ENCODE assay signal across 17 mouse cellular contexts in genomic region chr12:71618466-71618865, GRCm38 (mm10).
DNase-seq lines count a peak whose midpoint lies in the region; ATAC-seq and TF ChIP-seq lines count a peak whose summit lies in the region.
"Had no signal": no experiment of that assay in that cellular context is flagged by ENCODE, and none has a peak within 500 bp of the region (broad histone marks: within the 10 kb centered on the region; RNA-seq: fewer than 3 reads in every experiment).

No protein-coding gene starts in this region.

- no peak overlapping the region for H3K27ac ChIP-seq in left cerebral cortex, adult 2 months
- H3K27ac ChIP-seq: embryonic facial prominence, embryonic 15.5 days; forebrain, embryonic 10.5 days; heart, embryonic 13.5 days; liver, embryonic 13.5 days had no signal

- TF ChIP-seq POLR2A in brain, embryonic 14.5 days (IDR thresholded peaks at IDR 0.05; ENCODE audit: borderline replicate concordance, extremely low read depth, insufficient read depth, insufficient read length, poor library complexity, severe bottlenecking): no peak

- DNase-seq in heart, adult 18-20 months: peak; percentile 49 to 62
- no peak for DNase-seq in heart, adult 8-10 months (ENCODE audit: low spot score)
- DNase-seq in brain, embryonic 14.5 days (ENCODE audit: low read depth): peak; percentile 21
- DNase-seq in gastrocnemius, postnatal 25 days: peak; percentile 56
- peak; percentile 83 for DNase-seq in lung, postnatal 10 days
- no peak for DNase-seq in left cerebral cortex, adult 2 months (ENCODE audit: extremely low spot score in 1 of 2, low spot score in 2 of 2)
- DNase-seq: adrenal gland, postnatal 14 days; cerebellum, adult 9-10 months; embryo, embryonic 11 days; liver, embryonic 13.5 days had no signal

- H3K4me3 ChIP-seq in left cerebral cortex, adult 2 months: no peak overlapping the region
- H3K4me3 ChIP-seq: embryonic facial prominence, embryonic 15.5 days; forebrain, embryonic 10.5 days; heart, embryonic 13.5 days; liver, embryonic 13.5 days; megakaryocyte, embryonic 14.5 days had no signal

- ATAC-seq in granulocyte monocyte progenitor cell, adult 5-6 weeks (replicated peaks; ENCODE audit: poor library complexity, severe bottlenecking): no peak
- ATAC-seq in megakaryocyte, adult 5-6 weeks (ENCODE audit: poor library complexity, severe bottlenecking): no peak
- ATAC-seq: inflammation-experienced regulatory T-cells, adult 6 months had no signal

- TF ChIP-seq CTCF in brain, embryonic 14.5 days (IDR thresholded peaks at IDR 0.05; ENCODE audit: borderline replicate concordance, extremely low read depth, insufficient read depth, insufficient read length): no peak
- no peak for TF ChIP-seq CTCF in left cerebral cortex, adult 2 months (IDR thresholded peaks at IDR 0.05)

- intact Hi-C loops in left cerebral cortex, adult 2 months (cut with DNase I): no loop called here

Comparison
In these comparisons a context has a peak if more than half of its experiments do, and no peak if none do; other contexts are left out.
1. DNase-seq: peak in heart, adult 18-20 months (2 of 2), brain, embryonic 14.5 days (single experiment), gastrocnemius, postnatal 25 days (single experiment) and lung, postnatal 10 days (single experiment); none in heart, adult 8-10 months (single experiment) and left cerebral cortex, adult 2 months (0 of 2).